Mouse (Mus musculus): ENCODE data around the gene Tmem248. TPM values are rescaled to one million over a fixed set of nuclear protein-coding genes. Genes with fewer than 3 reads are reported as not detected.

Tmem248 gene
- polyA plus RNA-seq, 1 experiment, result 25.2 TPM

GRCm38 (mm10) chr5:130193760-130194159 lies 23.1 kb upstream of the Tmem248 start:
- no peak overlapping the region for H3K4me3 ChIP-seq (replicated peaks; ENCODE audit: control insufficient read depth, low read depth, low read length)
- WGBS, result 80% methylated on average over 3 of the region's 3 CpGs
- H3K27ac ChIP-seq (ENCODE audit: control insufficient read depth, insufficient read depth, low read depth, low read length, poor library complexity), result no peak overlapping the region
- TF ChIP-seq POLR2A (IDR thresholded peaks at IDR 0.05; ENCODE audit: borderline replicate concordance, control insufficient read depth, low read depth, low read length), result no peak
- TF ChIP-seq CTCF (IDR thresholded peaks at IDR 0.05; ENCODE audit: control insufficient read depth, insufficient read depth, low read length), result no peak
- no peaks in the 10 kb centered on the region; the same call in 1 of the 2 replicates for H3K4me1 ChIP-seq (ENCODE audit: control insufficient read depth, insufficient read depth, low read length)

- no peaks in the 10 kb centered on the region; the same call in 1 of the 2 replicates for H3K4me1 ChIP-seq (ENCODE audit: control insufficient read depth, insufficient read depth, low read length)
- TF ChIP-seq CTCF (IDR thresholded peaks at IDR 0.05; ENCODE audit: control insufficient read depth, insufficient read depth, low read length), result no peak
- TF ChIP-seq POLR2A (IDR thresholded peaks at IDR 0.05; ENCODE audit: borderline replicate concordance, control insufficient read depth, low read depth, low read length), result no peak
- H3K27ac ChIP-seq (ENCODE audit: control insufficient read depth, insufficient read depth, low read depth, low read length, poor library complexity), result no peak overlapping the region
- no peak overlapping the region for H3K4me3 ChIP-seq (replicated peaks; ENCODE audit: control insufficient read depth, low read depth, low read length)
- WGBS, result 65% methylated on average over 1 of the region's 1 CpGs
Measured at GRCm38 (mm10) chr5:130196307-130196706, 20.6 kb upstream of the Tmem248 start.

- TF ChIP-seq CTCF (IDR thresholded peaks at IDR 0.05; ENCODE audit: control insufficient read depth, insufficient read depth, low read length) (no peak), POLR2A (IDR thresholded peaks at IDR 0.05; ENCODE audit: borderline replicate concordance, control insufficient read depth, low read depth, low read length) (no peak)
- 73% methylated on average over 3 of the region's 3 CpGs for WGBS
- no peak overlapping the region for H3K4me3 ChIP-seq (replicated peaks; ENCODE audit: control insufficient read depth, low read depth, low read length)
- no peaks in the 10 kb centered on the region; the same call in 1 of the 2 replicates for H3K4me1 ChIP-seq (ENCODE audit: control insufficient read depth, insufficient read depth, low read length)
- H3K27ac ChIP-seq (ENCODE audit: control insufficient read depth, insufficient read depth, low read depth, low read length, poor library complexity), result no peak overlapping the region
Measured at GRCm38 (mm10) chr5:130197454-130197853, 19.4 kb upstream of the Tmem248 start.

- TF ChIP-seq CTCF (IDR thresholded peaks at IDR 0.05; ENCODE audit: control insufficient read depth, insufficient read depth, low read length), result no peak
- TF ChIP-seq POLR2A (IDR thresholded peaks at IDR 0.05; ENCODE audit: borderline replicate concordance, control insufficient read depth, low read depth, low read length), result no peak
- Histone ChIP-seq H3K4me1 (ENCODE audit: control insufficient read depth, insufficient read depth, low read length) (no peaks in the 10 kb centered on the region; the same call in 1 of the 2 replicates), H3K4me3 (replicated peaks; ENCODE audit: control insufficient read depth, low read depth, low read length) (no peak overlapping the region), H3K27ac (ENCODE audit: control insufficient read depth, insufficient read depth, low read depth, low read length, poor library complexity) (no peak overlapping the region)
- 91% methylated on average over 7 of the region's 7 CpGs for WGBS
Measured at GRCm38 (mm10) chr5:130197981-130198380, 18.9 kb upstream of the Tmem248 start.

- peaks cover 3% of the 10 kb centered on the region; the same call in 1 of the 2 replicates for H3K4me1 ChIP-seq (ENCODE audit: control insufficient read depth, insufficient read depth, low read length)
- TF ChIP-seq POLR2A (IDR thresholded peaks at IDR 0.05; ENCODE audit: borderline replicate concordance, control insufficient read depth, low read depth, low read length) (no peak), CTCF (IDR thresholded peaks at IDR 0.05; ENCODE audit: control insufficient read depth, insufficient read depth, low read length) (no peak)
- H3K4me3 ChIP-seq (replicated peaks; ENCODE audit: control insufficient read depth, low read depth, low read length), result no peak overlapping the region
- 94% methylated on average over 10 of the region's 10 CpGs for WGBS
- no peak overlapping the region for H3K27ac ChIP-seq (ENCODE audit: control insufficient read depth, insufficient read depth, low read depth, low read length, poor library complexity)
Measured at GRCm38 (mm10) chr5:130200233-130201029, 16.4 kb upstream of the Tmem248 start.

GRCm38 (mm10) chr5:130203948-130204347 lies 12.9 kb upstream of the Tmem248 start:
- H3K4me3 ChIP-seq (replicated peaks; ENCODE audit: control insufficient read depth, low read depth, low read length), result no peak overlapping the region
- WGBS, result 61% methylated on average over 4 of the region's 4 CpGs
- peaks cover 6% of the 10 kb centered on the region; the same call in 1 of the 2 replicates for H3K4me1 ChIP-seq (ENCODE audit: control insufficient read depth, insufficient read depth, low read length)
- TF ChIP-seq POLR2A (IDR thresholded peaks at IDR 0.05; ENCODE audit: borderline replicate concordance, control insufficient read depth, low read depth, low read length) (no peak), CTCF (IDR thresholded peaks at IDR 0.05; ENCODE audit: control insufficient read depth, insufficient read depth, low read length) (no peak)
- H3K27ac ChIP-seq (ENCODE audit: control insufficient read depth, insufficient read depth, low read depth, low read length, poor library complexity), result no peak overlapping the region

- Histone ChIP-seq H3K27ac (ENCODE audit: control insufficient read depth, insufficient read depth, low read depth, low read length, poor library complexity) (no peak overlapping the region), H3K4me1 (ENCODE audit: control insufficient read depth, insufficient read depth, low read length) (peaks cover 7% of the 10 kb centered on the region; the same call in 1 of the 2 replicates), H3K4me3 (replicated peaks; ENCODE audit: control insufficient read depth, low read depth, low read length) (no peak overlapping the region)
- TF ChIP-seq CTCF (IDR thresholded peaks at IDR 0.05; ENCODE audit: control insufficient read depth, insufficient read depth, low read length), result no peak
- TF ChIP-seq POLR2A (IDR thresholded peaks at IDR 0.05; ENCODE audit: borderline replicate concordance, control insufficient read depth, low read depth, low read length), result no peak
- WGBS, result 67% methylated on average over 6 of the region's 6 CpGs
Measured at GRCm38 (mm10) chr5:130204560-130204959, 12.3 kb upstream of the Tmem248 start.

- peaks cover 9% of the 10 kb centered on the region; the same call in 1 of the 2 replicates for H3K4me1 ChIP-seq (ENCODE audit: control insufficient read depth, insufficient read depth, low read length)
- 91% methylated on average over 3 of the region's 3 CpGs for WGBS
- no peak overlapping the region for H3K4me3 ChIP-seq (replicated peaks; ENCODE audit: control insufficient read depth, low read depth, low read length)
- H3K27ac ChIP-seq (ENCODE audit: control insufficient read depth, insufficient read depth, low read depth, low read length, poor library complexity), result no peak overlapping the region
- TF ChIP-seq CTCF (IDR thresholded peaks at IDR 0.05; ENCODE audit: control insufficient read depth, insufficient read depth, low read length) (no peak), POLR2A (IDR thresholded peaks at IDR 0.05; ENCODE audit: borderline replicate concordance, control insufficient read depth, low read depth, low read length) (no peak)
Measured at GRCm38 (mm10) chr5:130205441-130206023, 11.3 kb upstream of the Tmem248 start.

All from bone marrow, adult 2 months (tissue).